Mouse (Mus musculus) intestine, postnatal 0 days (tissue): ENCODE data around the gene Mapkapk5. TPM values are rescaled to one million over a fixed set of nuclear protein-coding genes. Genes with fewer than 3 reads are reported as not detected.

ENCODE experiments used
- ATAC-seq: fragments of 200-750 bp; cut with Nextera tagmentation; 2 replicates; pipeline ENCODE4 v1.8.0; 2017; ENCODE audit warnings: mild to moderate bottlenecking, moderate TSS enrichment, moderate library complexity
- H3K27ac ChIP-seq: fragments of 300-500 bp; sonication (generic); 2 replicates; pipeline ENCODE4 v1.5.1; 2014; ENCODE audit warnings: mild to moderate bottlenecking, low read depth, low read length, moderate library complexity
- H3K27me3 ChIP-seq: fragments of 300-500 bp; sonication (generic); replicated peaks from 2 replicates; pipeline ENCODE4 v1.6.1; 2014; ENCODE audit warnings: low read length, mixed read lengths; ENCODE audit not compliant: control insufficient read depth, insufficient read depth
- H3K36me3 ChIP-seq: fragments of 300-500 bp; sonication (generic); 2 replicates; pipeline ENCODE4 v1.6.1; 2014; ENCODE audit warnings: mild to moderate bottlenecking, moderate library complexity; ENCODE audit not compliant: control insufficient read depth, insufficient read depth
- H3K4me1 ChIP-seq: fragments of 300-500 bp; sonication (generic); replicated peaks from 2 replicates; pipeline ENCODE4 v1.6.1; 2014; ENCODE audit warnings: antibody characterized with exemption, low read length, mixed read lengths; ENCODE audit not compliant: control insufficient read depth, insufficient read depth
- H3K4me2 ChIP-seq: fragments of 300-500 bp; sonication (generic); replicated peaks from 2 replicates; pipeline ENCODE4 v1.6.1; 2014; ENCODE audit warnings: low read depth, mild to moderate bottlenecking, moderate library complexity
- H3K4me3 ChIP-seq: fragments of 300-500 bp; sonication (generic); 2 replicates; pipeline ENCODE4 v1.5.1; 2014; ENCODE audit warnings: low read depth, low read length
- H3K9ac ChIP-seq: fragments of 300-500 bp; sonication (generic); 2 replicates; pipeline ENCODE4 v1.6.1; 2014; ENCODE audit warnings: mild to moderate bottlenecking, low read depth, low read length
- H3K9me3 ChIP-seq: fragments of 300-500 bp; sonication (generic); 2 replicates; pipeline ENCODE4 v1.6.1; 2016; ENCODE audit warnings: mixed run types; ENCODE audit not compliant: control insufficient read depth
- CTCF ChIP-seq: sonication (generic); IDR thresholded peaks from 2 replicates; pipeline ENCODE4 v1.5.1; 2016; ENCODE audit warnings: low read depth, mild to moderate bottlenecking, control low read depth, antibody characterized with exemption, moderate library complexity
- WGBS: fragments of 180-500 bp; shearing (Covaris S2); extraction: QIAGEN DNeasy Blood & Tissue Kit; methylation state at CpG from one replicate; pipeline ENCODE4 v1.1.7; 2014; 5-methylcytosine and 5-hydroxymethylcytosine counted together
- polyA plus RNA-seq: library from polyadenylated mRNA; unstranded; fragments of >200 nt; fragmentation: Nextera tagmentation; extraction: Ambion mirVana; gene quantifications from 2 replicates; pipeline ENCODE4 v1.2.1, GENCODE M21; 2015

Mapkapk5 gene
- polyA plus RNA-seq, 1 experiment from 2014 or later = 36.7 TPM

DNA sequence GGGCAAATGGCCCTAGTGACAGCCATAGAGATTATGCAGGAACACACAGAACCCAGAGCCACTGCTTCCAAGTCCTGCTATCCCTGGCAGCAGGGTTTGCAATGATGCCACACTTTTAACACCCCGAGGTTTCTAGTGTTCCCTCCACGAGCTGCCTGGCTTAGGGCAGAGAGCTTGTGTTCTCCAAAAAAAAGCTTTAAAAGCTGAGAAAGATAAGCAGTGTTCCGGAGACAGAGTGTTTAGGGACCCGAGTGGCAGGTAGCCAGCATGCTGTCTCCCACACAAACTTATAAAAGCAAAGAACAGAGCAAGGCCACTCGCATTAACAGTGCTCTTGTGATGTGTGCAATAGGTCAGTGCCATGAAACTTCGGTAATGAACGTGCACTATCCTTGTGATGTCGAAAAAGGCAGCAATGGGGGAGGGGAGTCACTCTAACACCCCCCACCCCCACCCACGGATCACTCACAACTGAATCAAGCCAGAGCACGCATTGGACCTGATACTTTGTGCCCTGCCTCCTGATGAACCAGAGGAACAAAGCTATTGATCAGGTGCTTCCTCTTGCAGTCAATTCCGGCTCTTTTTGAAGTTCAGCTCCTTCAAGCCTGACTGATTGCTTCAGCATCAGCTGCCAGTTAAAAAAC lies 45.8 kb upstream of the Mapkapk5 start:
- Histone ChIP-seq H3K9me3 (no peaks in the 10 kb centered on the region), H3K4me1 (peaks cover 3% of the 10 kb centered on the region; the same call in 1 of the 2 replicates), H3K27ac (peak overlapping the region; percentile 15; the same call in 1 of the 2 replicates), H3K36me3 (no peaks in the 10 kb centered on the region), H3K9ac (no peak overlapping the region), H3K4me3 (no peak overlapping the region), H3K4me2 (peak overlapping the region; percentile 90), H3K27me3 (no peaks in the 10 kb centered on the region)
- TF ChIP-seq CTCF = no peak
- 72% methylated on average over 11 of the region's 11 CpGs for WGBS
- ATAC-seq = no peak

DNA sequence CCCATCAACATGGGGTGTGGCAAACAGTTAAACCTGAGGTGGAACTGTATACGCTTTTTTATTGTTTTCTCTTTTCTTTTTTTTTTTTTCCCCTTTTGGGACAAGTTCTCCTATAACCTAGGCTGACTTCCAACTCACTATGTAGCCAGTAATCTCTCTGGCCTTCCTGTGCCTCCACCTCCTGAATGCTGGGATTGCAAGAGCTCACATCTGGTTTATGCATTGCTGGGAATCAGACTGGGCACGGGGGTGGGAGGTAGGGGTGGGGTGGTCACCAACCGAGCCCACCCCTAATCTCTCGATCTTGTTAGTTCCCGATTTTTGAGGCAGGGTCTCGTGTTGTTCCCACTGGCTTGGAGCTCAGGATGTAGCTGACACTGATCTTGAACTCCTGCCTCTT lies 44.2 kb upstream of the Mapkapk5 start:
- ATAC-seq = no peak
- no peak for TF ChIP-seq CTCF
- Histone ChIP-seq H3K27ac (no peak overlapping the region), H3K9me3 (no peaks in the 10 kb centered on the region), H3K4me3 (no peak overlapping the region), H3K27me3 (no peaks in the 10 kb centered on the region), H3K4me1 (no peaks in the 10 kb centered on the region; the same call in 1 of the 2 replicates), H3K9ac (no peak overlapping the region), H3K36me3 (no peaks in the 10 kb centered on the region), H3K4me2 (no peak overlapping the region)
- WGBS = 86% methylated on average over 6 of the region's 6 CpGs

DNA sequence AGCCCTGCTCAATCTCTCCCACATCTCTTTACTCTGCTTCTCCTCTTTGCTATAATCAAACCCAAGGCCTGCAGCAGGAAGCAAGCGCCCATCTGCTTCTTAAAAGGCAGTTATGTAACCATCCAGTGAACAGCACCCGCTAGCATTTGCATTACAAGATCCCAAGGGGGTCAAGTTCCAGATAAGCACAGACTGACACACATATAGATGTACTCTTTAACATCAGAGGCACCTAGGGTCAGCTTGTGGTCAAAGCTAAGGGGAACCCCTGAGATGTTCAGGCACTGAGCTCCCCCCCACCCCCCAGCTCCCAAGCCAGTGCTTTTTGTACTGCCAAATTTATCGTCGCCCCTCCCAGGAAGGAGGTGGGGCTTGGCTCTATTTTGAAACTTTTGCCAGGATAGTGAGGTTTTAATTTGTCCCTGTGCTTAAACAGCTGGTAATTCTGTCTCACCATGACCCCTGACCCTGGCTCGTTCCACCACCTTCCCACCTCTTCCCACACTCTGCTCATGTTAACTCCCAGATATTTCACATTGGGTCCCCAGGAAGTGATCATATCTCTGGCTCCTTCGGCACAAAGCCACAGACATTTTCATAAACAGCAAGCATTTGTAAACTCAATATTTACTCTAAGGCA lies 40.8 kb upstream of the Mapkapk5 start:
- no peaks in the 10 kb centered on the region for H3K9me3 ChIP-seq
- no peak overlapping the region for H3K4me3 ChIP-seq
- peak overlapping the region; percentile 28; the same call in 1 of the 2 replicates for H3K27ac ChIP-seq
- no peak for ATAC-seq
- no peak for TF ChIP-seq CTCF
- 0 out of 2 replicates have a peak overlapping the region, but pooled peaks have one; percentile 2 for H3K4me2 ChIP-seq
- WGBS = 47% methylated on average over 6 of the region's 6 CpGs
- no peaks in the 10 kb centered on the region for H3K36me3 ChIP-seq
- no peaks in the 10 kb centered on the region for H3K27me3 ChIP-seq
- H3K4me1 ChIP-seq = 0 out of 2 replicates have a peak, but pooled peaks cover 3% of the 10 kb centered on the region
- no peak overlapping the region for H3K9ac ChIP-seq

DNA sequence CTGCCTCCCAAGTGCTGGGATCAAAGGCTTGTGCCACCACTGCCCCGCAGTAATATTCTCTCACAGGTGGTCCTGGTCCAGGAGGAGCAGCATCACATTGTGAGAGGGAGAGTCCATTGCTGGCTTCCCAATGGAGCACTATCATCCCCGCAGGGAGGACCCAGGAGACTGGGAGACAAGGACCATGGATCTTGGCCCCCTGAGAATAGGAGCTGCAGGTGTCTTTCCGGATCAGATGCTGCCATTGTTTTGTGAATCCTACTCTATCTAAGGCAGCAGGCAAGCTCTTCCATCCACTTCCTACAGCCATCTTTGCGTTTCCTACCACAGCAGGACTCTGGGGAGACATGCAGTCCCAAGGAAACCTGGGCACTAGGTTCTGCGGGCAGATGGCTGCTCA lies 40.0 kb upstream of the Mapkapk5 start:
- Histone ChIP-seq H3K4me2 (0 out of 2 replicates have a peak overlapping the region, but pooled peaks have one; percentile 2), H3K4me3 (no peak overlapping the region), H3K27ac (no peak overlapping the region), H3K27me3 (no peaks in the 10 kb centered on the region), H3K36me3 (no peaks in the 10 kb centered on the region), H3K9me3 (no peaks in the 10 kb centered on the region), H3K4me1 (0 out of 2 replicates have a peak, but pooled peaks cover 3% of the 10 kb centered on the region), H3K9ac (no peak overlapping the region)
- no peak for TF ChIP-seq CTCF
- 93% methylated on average over 5 of the region's 5 CpGs for WGBS
- no peak for ATAC-seq

DNA sequence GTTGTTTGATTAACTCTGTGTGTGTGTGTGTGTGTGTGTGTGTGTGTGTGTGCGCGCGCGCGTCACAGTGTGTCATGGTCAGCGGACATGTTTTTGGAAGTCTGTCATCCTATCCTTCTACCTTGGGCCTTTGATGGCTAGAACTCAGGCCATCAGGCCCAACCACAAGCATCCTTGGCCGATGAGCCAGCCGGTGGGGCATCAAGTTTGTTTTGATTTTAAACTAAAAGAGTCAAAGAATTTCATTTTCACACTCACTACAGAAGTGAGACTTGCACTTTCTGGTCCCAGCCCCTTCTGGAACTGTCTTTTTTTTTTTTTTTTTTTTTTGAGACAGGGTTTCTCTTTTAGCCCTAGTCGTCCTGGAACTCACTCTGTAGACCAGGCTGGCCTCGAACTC lies 39.3 kb upstream of the Mapkapk5 start:
- 0 out of 2 replicates have a peak, but pooled peaks cover 3% of the 10 kb centered on the region for H3K4me1 ChIP-seq
- H3K9me3 ChIP-seq = no peaks in the 10 kb centered on the region
- H3K27me3 ChIP-seq = no peaks in the 10 kb centered on the region
- peaks cover 5% of the 10 kb centered on the region for H3K36me3 ChIP-seq
- no peak overlapping the region for H3K4me3 ChIP-seq
- no peak for TF ChIP-seq CTCF
- no peak overlapping the region for H3K27ac ChIP-seq
- WGBS = 94% methylated on average over 10 of the region's 10 CpGs
- H3K9ac ChIP-seq = no peak overlapping the region
- no peak overlapping the region for H3K4me2 ChIP-seq
- ATAC-seq = no peak

DNA sequence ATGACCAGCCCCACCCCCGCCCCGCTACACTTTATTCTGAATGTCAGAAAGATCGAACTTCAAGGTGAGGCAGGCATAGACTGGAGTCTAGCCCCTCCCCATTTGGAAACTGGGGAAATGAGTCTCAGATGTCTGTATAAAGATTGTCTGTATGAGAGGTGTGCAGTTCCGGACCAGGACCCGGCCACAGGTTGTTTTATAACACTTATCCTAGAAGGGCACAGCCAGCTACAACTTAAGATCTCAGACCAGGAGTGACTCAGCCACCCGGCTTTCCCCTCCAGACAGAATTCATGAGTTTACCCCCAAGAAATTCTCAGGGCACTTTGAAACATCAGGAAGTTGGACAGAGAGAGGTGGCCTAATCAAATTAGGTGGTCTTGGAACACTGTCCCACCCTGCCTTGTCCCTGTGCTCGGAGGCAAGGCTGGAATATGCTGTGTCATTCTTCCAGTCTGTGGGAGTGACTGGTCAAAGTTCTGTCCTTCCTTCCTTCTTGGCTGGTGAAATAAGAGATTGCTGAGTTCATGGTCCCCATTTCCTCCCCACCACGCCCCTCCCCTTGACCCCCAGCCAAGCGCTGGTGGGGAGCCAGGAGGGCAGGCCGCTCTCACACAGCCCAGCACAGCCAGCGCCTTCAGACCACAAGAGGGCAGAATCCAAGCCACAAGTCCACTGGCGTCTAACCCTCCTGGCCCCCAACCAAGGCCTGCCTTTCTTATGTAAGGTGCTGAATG lies 38.2 kb upstream of the Mapkapk5 start:
- 27% methylated on average over 12 of the region's 12 CpGs for WGBS
- TF ChIP-seq CTCF = peak; percentile 93
- H3K9ac ChIP-seq = peak overlapping the region; percentile 31; the same call in 1 of the 2 replicates

More for the DNA sequence above, 38.2 kb upstream of the Mapkapk5 start:
- H3K4me1 ChIP-seq = 0 out of 2 replicates have a peak, but pooled peaks cover 3% of the 10 kb centered on the region
- peak overlapping the region; percentile 17 for H3K4me3 ChIP-seq
- H3K9me3 ChIP-seq = no peaks in the 10 kb centered on the region
- H3K4me2 ChIP-seq = peak overlapping the region; percentile 51
- H3K27ac ChIP-seq = peak overlapping the region; percentile 86
- peaks cover 16% of the 10 kb centered on the region for H3K36me3 ChIP-seq
- ATAC-seq = peak; percentile 94
- H3K27me3 ChIP-seq = no peaks in the 10 kb centered on the region
